1 mouse cellular context compared by ENCODE assay signal in genomic region chr2:69823129-69823677, GRCm38 (mm10).
TF ChIP-seq lines count a peak whose summit lies in the region.

No protein-coding gene starts in this region.

TF ChIP-seq in CH12.LX, 34 proteins besides CTCF, POLR2A, EP300 and RAD21 (continued from another document):
- TF ChIP-seq UBTF (IDR thresholded peaks at IDR 0.05; ENCODE audit: low read depth, low read length) (no peak), JUND (conservative IDR thresholded peaks at IDR 0.05; ENCODE audit: low read depth, low read length) (no peak)
